Mouse (Mus musculus): ENCODE data around the gene Lst1.

GRCm38 (mm10) chr17:35146139-35146538, 42.1 kb downstream of the Lst1 start:
- TF ChIP-seq TBP (conservative IDR thresholded peaks at IDR 0.05; ENCODE audit: low read depth, low read length) = no peak
- no peak for TF ChIP-seq RAD21 (IDR thresholded peaks at IDR 0.05; ENCODE audit: low read depth, low read length)
- TF ChIP-seq CTCF (conservative IDR thresholded peaks at IDR 0.05 in 1 of 2, IDR thresholded peaks at IDR 0.05 in 1 of 2; ENCODE audit: low read depth in 2 of 2, low read length in 2 of 2) = no peak
- TF ChIP-seq NRF1 (IDR thresholded peaks at IDR 0.05; ENCODE audit: low read depth, low read length) = no peak
- TF ChIP-seq NELFE (IDR thresholded peaks at IDR 0.05; ENCODE audit: low read depth, low read length) = no peak
- no peak for TF ChIP-seq MAFK (IDR thresholded peaks at IDR 0.05; ENCODE audit: insufficient replicate concordance, low read length)

Measured in CH12.LX (cell line).